Mouse (Mus musculus): ENCODE results near the gene Znhit6.

The Znhit6 gene

DNA sequence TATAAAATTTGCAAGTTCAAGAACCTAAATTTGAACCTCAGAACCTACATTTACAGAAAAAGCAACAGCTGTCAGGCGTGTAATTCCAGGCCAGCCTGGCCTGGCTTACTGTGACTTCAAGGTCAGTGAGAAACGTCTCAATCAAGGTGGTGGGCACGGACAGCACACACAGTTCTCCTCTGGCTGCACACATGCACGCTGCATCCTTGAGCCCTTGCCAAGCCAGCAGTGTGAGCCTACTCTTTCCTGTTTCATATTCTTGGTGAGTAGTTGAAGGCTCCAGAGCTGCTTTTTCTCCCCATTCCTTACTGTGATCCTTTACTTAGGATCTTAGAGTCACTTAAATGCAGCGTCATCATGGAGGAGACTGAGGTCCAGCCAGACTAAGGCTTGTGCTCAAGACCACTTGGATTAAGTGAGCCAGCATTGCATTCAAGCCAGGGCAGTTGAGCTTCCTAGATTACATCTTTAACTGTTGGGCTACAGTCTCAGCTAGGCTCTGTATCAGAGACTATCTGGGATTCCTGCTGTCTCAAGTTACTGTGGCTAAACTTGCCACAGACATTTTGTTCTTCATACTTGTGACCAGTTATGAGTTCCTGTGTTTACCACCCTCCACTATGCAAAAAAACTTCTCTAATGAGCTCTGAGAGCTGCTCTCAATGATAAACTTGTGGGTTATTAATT, 29.6 kb downstream of the Znhit6 start:
- no peak for DNase-seq

DNA sequence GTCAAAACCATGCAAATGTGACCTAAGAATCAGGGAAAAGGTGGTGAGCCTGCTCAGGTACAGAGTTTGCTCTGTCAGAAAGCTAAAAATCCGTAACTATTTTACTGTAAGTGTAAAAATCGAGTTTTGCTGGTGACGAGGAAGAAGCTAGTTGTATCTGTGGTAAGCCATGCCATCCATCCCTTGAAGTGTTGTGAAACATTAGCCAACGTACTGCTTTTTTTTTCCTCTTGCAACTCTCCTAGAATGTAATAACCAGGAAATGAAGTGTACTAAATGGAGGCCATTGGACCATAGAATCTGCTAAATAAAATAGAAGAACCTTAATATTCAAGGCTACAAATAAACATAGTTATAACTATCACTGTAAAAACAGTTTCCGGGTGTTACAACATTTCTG, 32.3 kb downstream of the Znhit6 start:
- DNase-seq, result no peak

- peak; percentile 18 for DNase-seq
Observed at GRCm38 (mm10) chr3:145612662-145613061, 36.7 kb downstream of the Znhit6 start.

GRCm38 (mm10) chr3:145613234-145613633, 37.2 kb downstream of the Znhit6 start:
- DNase-seq, result no peak

- DNase-seq, result no peak
Observed at GRCm38 (mm10) chr3:145614362-145615115, 38.5 kb downstream of the Znhit6 start.

DNA sequence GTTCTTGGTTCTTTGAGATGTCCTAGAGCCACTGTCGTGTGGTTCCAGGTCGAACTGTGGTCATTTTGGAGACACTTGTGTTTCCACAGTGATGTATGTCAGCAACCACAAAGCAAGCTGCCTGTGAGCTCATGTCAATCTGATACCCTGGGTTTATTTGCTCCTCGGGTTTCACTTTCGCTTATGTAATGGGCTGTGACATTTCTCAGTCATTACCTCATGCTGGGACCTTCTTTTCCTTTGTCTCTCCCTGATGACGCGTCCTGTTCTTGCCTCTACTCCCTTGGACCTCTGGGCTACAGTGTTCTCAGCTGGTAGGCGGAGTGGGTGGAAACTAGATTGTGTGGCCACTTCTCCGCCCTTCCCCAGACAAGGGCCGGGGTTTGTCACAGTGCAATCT, 42.3 kb downstream of the Znhit6 start:
- no peak for DNase-seq

- no peak for DNase-seq
Observed at GRCm38 (mm10) chr3:145619621-145620365, 43.8 kb downstream of the Znhit6 start.

- no peak for DNase-seq
Observed at GRCm38 (mm10) chr3:145621209-145621608, 45.2 kb downstream of the Znhit6 start.

GRCm38 (mm10) chr3:145623047-145623446, 47.0 kb downstream of the Znhit6 start:
- DNase-seq, result no peak

DNA sequence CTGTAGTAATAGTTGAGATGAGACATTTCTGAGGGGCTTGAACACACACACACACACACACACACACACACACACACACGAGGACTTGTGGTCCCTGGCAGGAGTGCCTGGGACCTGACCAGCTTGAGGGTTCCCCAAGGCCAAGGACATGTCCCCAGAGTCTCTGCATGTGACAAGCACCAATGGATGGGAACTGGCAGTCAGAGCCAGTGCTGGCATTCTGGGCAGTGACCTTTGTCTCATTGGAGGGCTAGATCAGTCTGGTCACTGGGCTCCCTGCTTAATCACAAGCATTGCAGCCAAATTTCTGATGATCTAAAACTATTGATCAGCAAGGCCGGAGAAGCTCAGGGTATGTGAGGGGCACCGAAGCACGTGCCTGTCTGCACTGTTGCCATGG, 48.8 kb downstream of the Znhit6 start:
- no peak for DNase-seq

DNA sequence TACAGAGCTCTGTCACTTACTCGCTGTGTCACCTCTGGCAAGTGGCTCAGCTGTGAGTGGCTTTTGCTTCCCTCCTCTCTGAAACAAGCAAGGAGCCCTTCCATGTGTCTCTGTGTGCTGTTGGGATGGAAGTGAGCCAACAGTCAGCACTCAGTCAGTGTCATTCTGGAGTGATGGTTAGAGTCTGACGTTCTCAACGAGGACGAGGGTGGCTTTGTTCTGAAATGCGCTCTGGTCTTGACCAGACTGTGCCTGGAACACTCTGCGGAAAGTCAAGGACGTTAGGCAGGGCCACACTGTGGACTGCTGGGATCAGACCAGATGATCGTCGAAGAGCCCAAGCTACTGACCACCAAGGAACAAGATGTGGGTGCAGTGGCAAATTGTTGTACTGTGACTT, 49.5 kb downstream of the Znhit6 start:
- DNase-seq, result no peak

GRCm38 (mm10) chr3:145626063-145626462, 50.1 kb downstream of the Znhit6 start:
- no peak for DNase-seq

DNA sequence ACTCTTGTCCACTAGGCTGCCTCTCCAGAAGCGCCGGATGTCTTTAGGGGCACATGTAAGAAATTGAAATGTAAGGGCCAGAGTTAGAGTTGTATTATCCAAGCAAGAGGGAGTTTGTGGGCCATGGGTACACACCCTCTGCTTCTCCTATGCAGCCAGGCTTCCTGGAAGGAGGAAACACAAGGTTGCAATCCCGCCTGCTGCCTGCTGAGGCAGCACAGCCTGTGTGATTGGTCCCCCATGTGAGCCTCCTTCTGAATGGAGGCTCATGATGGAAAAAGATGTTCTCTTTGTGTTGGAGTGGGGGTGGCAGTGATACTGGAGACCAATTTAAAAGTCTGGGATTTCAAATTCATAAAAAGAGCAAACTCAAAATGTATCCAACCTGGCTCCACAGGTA, 51.8 kb downstream of the Znhit6 start:
- DNase-seq, result no peak

GRCm38 (mm10) chr3:145628643-145629042, 52.6 kb downstream of the Znhit6 start:
- DNase-seq, result no peak

GRCm38 (mm10) chr3:145632888-145633287, 56.9 kb downstream of the Znhit6 start:
- no peak for DNase-seq

DNA sequence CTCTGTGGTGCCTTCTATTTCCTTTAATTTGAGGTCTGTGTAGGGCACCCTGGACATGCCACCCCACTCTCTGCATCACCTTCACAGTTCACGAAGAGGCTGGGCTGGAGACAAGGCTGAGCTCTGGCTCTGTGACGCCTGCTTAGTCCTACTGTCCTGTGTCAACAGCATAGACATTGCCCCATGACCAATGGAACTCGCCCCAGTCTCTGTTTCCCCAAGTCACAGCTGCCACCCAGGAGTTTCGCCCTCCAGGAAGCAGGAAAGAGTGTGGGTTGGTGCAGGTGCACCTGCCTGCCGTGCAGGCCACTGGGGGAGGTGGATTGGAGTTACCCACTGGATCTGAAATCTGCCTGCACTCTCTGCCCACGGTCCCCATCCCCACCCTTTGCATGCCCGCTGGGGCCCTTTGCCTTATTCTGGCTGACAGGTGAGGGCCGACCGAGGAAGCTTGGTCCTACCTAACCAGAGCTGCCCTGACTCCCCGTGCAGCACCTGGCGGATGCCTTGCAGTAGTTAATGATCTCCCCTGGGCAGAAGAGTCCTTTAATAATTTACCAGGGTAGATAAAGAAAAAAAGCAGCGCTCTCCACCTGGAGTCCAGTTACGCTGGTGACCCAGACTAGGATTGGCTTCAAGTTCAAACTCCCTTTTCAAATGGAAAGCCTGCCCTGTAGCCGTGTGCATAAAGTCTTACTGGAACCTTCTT, 58.2 kb downstream of the Znhit6 start:
- DNase-seq, result no peak

GRCm38 (mm10) chr3:145640170-145640569, 64.2 kb downstream of the Znhit6 start:
- no peak for DNase-seq

DNA sequence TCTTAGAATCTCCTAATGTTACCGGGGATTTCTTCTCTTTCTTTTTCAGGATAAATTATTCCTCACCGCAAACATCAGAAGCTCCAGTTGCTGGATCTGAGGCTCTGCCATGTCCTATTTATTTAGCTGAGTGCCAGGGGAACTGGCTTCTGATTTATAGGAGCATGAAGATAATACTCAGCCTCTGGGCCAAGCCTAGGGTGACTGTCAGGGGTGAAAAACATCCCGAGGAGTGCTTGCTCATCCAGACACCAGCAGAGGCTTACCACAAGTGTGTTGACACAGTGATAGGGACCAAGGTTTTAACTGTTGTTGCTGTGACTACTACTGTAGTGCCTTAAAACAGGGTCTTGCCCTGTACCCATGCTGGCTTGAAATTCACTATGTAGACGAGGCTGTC, 64.6 kb downstream of the Znhit6 start:
- DNase-seq, result no peak

- no peak for DNase-seq
Observed at GRCm38 (mm10) chr3:145641036-145641685, 65.2 kb downstream of the Znhit6 start.

- no peak for DNase-seq
Observed at GRCm38 (mm10) chr3:145641878-145642277, 65.9 kb downstream of the Znhit6 start.

DNA sequence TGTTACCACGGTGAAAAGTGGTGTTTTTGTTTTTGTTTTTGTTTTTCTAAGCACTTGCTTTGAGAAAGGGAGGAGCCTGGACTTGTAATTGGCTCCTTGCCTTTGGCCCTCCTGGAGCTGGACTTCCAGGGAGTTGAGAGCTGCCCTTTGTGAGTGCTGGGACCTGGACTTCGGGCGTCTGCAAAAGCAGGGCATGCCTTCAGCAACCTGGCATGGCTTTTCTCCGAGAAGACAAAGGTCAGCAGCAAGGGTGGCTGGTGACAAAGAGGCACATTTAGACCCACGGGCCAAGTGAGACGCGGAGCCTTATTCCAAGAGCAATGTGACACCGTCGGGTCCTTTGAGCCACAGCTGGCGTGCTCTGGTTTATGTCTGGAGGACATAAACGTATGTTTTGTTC, 66.9 kb downstream of the Znhit6 start:
- DNase-seq, result no peak

DNA sequence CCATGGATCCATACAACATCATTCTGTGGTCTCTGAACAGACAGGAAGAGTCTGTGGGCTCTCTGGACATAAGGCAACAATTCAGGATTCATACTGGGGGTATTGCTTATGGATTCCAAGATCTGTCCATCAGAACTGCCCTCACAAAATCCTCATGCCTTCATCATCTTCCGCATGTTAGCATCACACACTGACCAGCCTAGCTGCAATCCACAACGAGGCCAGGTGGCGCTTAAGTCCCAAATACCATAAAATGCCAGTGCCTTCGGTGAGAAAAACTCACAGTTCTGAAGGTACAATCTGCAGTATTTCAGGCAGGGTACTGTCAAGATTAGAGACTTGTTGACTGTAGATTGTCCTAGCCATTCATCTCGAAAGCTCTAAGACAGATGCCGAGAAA, 69.5 kb downstream of the Znhit6 start:
- DNase-seq, result no peak

GRCm38 (mm10) chr3:145646009-145646408, 70.0 kb downstream of the Znhit6 start:
- DNase-seq, result no peak

All from right cerebral cortex, postnatal 14 days (tissue).